Mouse (Mus musculus) cerebellum, adult 8-10 months (tissue): Measurements from ENCODE around the gene Mybphl.

Source experiments
- DNase-seq: peaks from one replicate; pipeline ENCODE4 v3.0.0; 2022

Mybphl gene

GRCm38 (mm10) chr3:108411754-108412121 is 47.0 kb downstream of the Mybphl start:
- DNase-seq: peak; percentile 64

- no peak for DNase-seq
Measured at GRCm38 (mm10) chr3:108413634-108414360, 49.1 kb downstream of the Mybphl start.

- DNase-seq: no peak
Measured at GRCm38 (mm10) chr3:108414857-108415830, 50.4 kb downstream of the Mybphl start, which contains the start of gene Celsr2. Celsr2 (minus strand) TSS chr3:108415552.

- DNase-seq: peak; percentile 83
Measured at GRCm38 (mm10) chr3:108415831-108416223, 51.1 kb downstream of the Mybphl start.

GRCm38 (mm10) chr3:108423006-108423405 is 58.3 kb downstream of the Mybphl start:
- DNase-seq: no peak

GRCm38 (mm10) chr3:108423844-108424801 is 59.4 kb downstream of the Mybphl start:
- peak; percentile 63 for DNase-seq

- no peak for DNase-seq
Measured at GRCm38 (mm10) chr3:108424944-108425623, 60.4 kb downstream of the Mybphl start.

- no peak for DNase-seq
Measured at GRCm38 (mm10) chr3:108425624-108426018, 60.9 kb downstream of the Mybphl start.
